Mouse (Mus musculus) stomach, embryonic 14.5 days (tissue): Measurements from ENCODE around the gene Aph1b. TPM values are rescaled to one million over a fixed set of nuclear protein-coding genes. Genes with fewer than 3 reads are reported as not detected.
A peak's percentile ranks its signal among the peaks of the same experiment; 100 is the strongest.
"Not testable (repeated sequence)": the region's sequence is repeated elsewhere in the genome, so short reads cannot be mapped to it uniquely, and the experiment has no call there.

Experiments used
- ATAC-seq: fragments of 200-750 bp; cut with Nextera tagmentation; 2 replicates; pipeline ENCODE4 v1.8.0; 2017; ENCODE audit warnings: low read depth, moderate TSS enrichment; ENCODE audit not compliant: insufficient number of reproducible peaks, insufficient read depth, low FRiP score
- H3K27ac ChIP-seq: fragments of 300-500 bp; sonication (generic); 2 replicates; pipeline ENCODE4 v1.5.1; 2014; ENCODE audit warnings: mild to moderate bottlenecking, low read length, moderate library complexity, mixed read lengths
- H3K27me3 ChIP-seq: fragments of 300-500 bp; sonication (generic); 2 replicates; pipeline ENCODE4 v1.6.1; 2014; ENCODE audit warnings: low read length, control low read depth, mixed read lengths; ENCODE audit not compliant: control insufficient read depth, insufficient read depth
- H3K36me3 ChIP-seq: fragments of 300-500 bp; sonication (generic); 2 replicates; pipeline ENCODE4 v1.6.1; 2014; ENCODE audit warnings: mild to moderate bottlenecking, control low read depth, low read length, moderate library complexity, mixed read lengths; ENCODE audit not compliant: control insufficient read depth, insufficient read depth
- H3K4me1 ChIP-seq: fragments of 300-500 bp; sonication (generic); 2 replicates; pipeline ENCODE4 v1.6.1; 2014; ENCODE audit warnings: low read length, control low read depth, mixed read lengths; ENCODE audit not compliant: control insufficient read depth, insufficient read depth
- H3K4me2 ChIP-seq: fragments of 300-500 bp; sonication (generic); replicated peaks from 2 replicates; pipeline ENCODE4 v1.6.1; 2014; ENCODE audit warnings: low read depth, low read length, control low read depth
- H3K4me3 ChIP-seq: fragments of 300-500 bp; sonication (generic); 2 replicates; pipeline ENCODE4 v1.5.1; 2014; ENCODE audit warnings: low read depth, low read length, control low read depth
- H3K9ac ChIP-seq: fragments of 300-500 bp; sonication (generic); replicated peaks from 2 replicates; pipeline ENCODE4 v1.6.1; 2014; ENCODE audit warnings: low read depth, mild to moderate bottlenecking, control low read depth, low read length, moderate library complexity, mixed read lengths
- H3K9me3 ChIP-seq: fragments of 300-500 bp; sonication (generic); 2 replicates; pipeline ENCODE4 v1.6.1; 2016; ENCODE audit warnings: low read depth, low read length, control low read depth; ENCODE audit not compliant: control insufficient read depth
- WGBS: fragments of 180-500 bp; shearing (Covaris S2); extraction: QIAGEN DNeasy Blood & Tissue Kit; methylation state at CpG from one replicate; pipeline ENCODE4 v1.1.7; 2014; 5-methylcytosine and 5-hydroxymethylcytosine counted together
- polyA plus RNA-seq: library from polyadenylated mRNA; unstranded; fragments of >200 nt; fragmentation: Nextera tagmentation; extraction: Ambion mirVana; gene quantifications from 2 replicates; pipeline ENCODE4 v1.2.1, GENCODE M21; 2014

The Aph1b gene
- polyA plus RNA-seq, 1 experiment from 2014 or later = 11.7 TPM

DNA sequence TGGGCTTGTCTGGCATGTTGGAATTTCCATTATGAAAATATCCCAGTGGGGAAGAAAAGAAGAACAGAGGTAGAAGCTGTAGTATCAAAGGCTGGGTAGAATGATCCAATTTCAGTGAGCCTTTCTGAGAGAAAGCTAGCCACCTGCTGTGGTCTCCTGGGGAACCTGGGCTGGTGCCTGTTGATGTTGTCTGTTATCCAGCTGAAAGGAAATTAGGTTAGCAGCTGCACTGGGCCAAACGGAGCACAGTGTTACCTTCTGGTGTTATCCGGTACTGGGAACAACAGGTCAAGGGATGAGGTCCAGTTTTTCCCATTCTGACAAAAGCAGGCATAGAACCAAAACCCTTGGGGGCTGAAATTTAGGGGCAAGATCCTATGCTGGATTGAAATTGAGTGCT, 18.1 kb upstream of the Aph1b start:
- 30% methylated on average over 2 of the region's 2 CpGs for WGBS
- no peaks in the 10 kb centered on the region for H3K27me3 ChIP-seq
- H3K9me3 ChIP-seq = no peaks in the 10 kb centered on the region

DNA sequence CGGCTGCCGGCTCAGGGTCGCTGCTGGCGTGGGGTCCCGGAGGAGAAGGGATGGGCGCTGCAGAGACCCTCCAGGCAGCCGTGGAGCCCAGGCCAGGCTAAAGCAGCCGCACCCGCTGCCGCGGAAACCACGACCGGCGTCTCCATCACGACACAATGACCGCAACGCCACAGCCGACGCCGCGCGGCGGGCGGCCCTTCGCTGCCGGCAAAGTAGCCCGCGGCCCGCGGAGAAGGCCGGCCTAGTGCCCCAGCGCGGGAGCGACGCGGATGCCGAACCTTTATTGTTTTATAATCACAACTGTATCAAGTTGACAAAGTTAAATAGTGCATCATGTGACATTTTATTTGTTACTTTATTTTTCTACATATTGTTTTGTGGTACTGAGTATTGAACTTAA, 10.7 kb upstream of the Aph1b start:
- H3K9ac ChIP-seq, H3K36me3 ChIP-seq, H3K27ac ChIP-seq, ATAC-seq, H3K27me3 ChIP-seq, H3K4me1 ChIP-seq, H3K9me3 ChIP-seq: not testable (repeated sequence)
- H3K4me3 ChIP-seq = peak overlapping the region; percentile 23; the same call in 1 of the 2 replicates
- H3K4me2 ChIP-seq = peak overlapping the region; percentile 38
- 4% methylated on average over 30 of the region's 37 CpGs for WGBS

More for the DNA sequence above, 18.1 kb upstream of the Aph1b start:
- no peak for ATAC-seq
- Histone ChIP-seq H3K4me1 (no peaks in the 10 kb centered on the region), H3K27ac (no peak overlapping the region), H3K4me3 (no peak overlapping the region), H3K36me3 (no peaks in the 10 kb centered on the region), H3K9ac (no peak overlapping the region), H3K4me2 (no peak overlapping the region)

DNA sequence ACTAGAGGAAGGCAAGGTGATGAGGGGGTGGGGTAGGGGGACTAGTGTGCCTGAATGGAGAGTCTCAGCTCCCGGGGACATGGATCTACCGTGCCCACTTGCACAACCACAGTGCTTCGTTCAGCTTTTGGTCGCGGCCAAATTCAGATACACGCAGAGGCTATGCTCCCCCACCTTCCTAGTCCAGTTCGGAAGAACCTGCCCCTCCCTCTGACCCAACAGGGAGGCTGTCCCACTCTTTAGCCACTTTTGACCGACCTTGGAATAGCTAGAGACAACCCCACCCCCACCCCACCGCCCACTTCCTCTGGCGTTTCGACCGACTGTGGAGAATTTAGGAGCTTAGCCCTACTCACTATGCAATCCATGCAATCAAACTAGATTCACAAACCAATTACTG, 6.7 kb upstream of the Aph1b start:
- H3K9ac ChIP-seq = no peak overlapping the region
- H3K4me3 ChIP-seq = no peak overlapping the region
- H3K4me1 ChIP-seq = 0 out of 2 replicates have a peak, but pooled peaks cover 3% of the 10 kb centered on the region
- H3K27ac ChIP-seq = no peak overlapping the region
- H3K27me3 ChIP-seq = no peaks in the 10 kb centered on the region
- H3K36me3 ChIP-seq = no peaks in the 10 kb centered on the region
- no peaks in the 10 kb centered on the region for H3K9me3 ChIP-seq
- H3K4me2 ChIP-seq = no peak overlapping the region
- no peak for ATAC-seq
- WGBS = 37% methylated on average over 12 of the region's 12 CpGs

DNA sequence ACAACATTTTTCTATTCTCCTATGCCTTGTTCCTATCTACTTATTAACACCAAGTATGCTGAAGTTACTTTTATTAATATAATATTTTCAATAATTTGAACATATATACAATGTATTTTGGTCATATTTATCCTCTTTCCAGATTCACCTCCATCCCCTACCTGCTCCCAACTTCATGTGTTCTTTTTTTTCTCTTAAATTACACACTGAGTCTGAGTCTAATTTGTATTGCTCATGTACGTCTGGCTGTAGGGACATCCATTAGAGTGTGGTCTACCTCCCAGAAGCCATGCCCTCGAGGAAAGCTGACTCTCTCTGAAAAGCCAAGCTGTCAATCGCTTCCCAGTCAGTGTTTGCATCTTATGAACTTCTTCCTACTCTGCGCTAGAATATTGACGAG, 1.4 kb upstream of the Aph1b start, which contains the start of gene Gm10647:
Gm10647 (plus strand) TSS at position 301 of the 400 bp plus-strand sequence.
- no peaks in the 10 kb centered on the region for H3K36me3 ChIP-seq
- no peaks in the 10 kb centered on the region for H3K27me3 ChIP-seq
- H3K4me2 ChIP-seq = peak within 1 kb of the TSS; percentile 74
- ATAC-seq = no peak
- H3K27ac ChIP-seq = no peak within 1 kb of the TSS
- H3K4me1 ChIP-seq = peaks cover 3% of the 10 kb centered on the region; the same call in 1 of the 2 replicates
- peak within 1 kb of the TSS; percentile 67 for H3K4me3 ChIP-seq
- H3K9me3 ChIP-seq = no peaks in the 10 kb centered on the region
- H3K9ac ChIP-seq = 0 out of 2 replicates have a peak within 1 kb of the TSS, but pooled peaks have one; percentile 14
- 70% methylated on average over 5 of the region's 5 CpGs for WGBS

DNA sequence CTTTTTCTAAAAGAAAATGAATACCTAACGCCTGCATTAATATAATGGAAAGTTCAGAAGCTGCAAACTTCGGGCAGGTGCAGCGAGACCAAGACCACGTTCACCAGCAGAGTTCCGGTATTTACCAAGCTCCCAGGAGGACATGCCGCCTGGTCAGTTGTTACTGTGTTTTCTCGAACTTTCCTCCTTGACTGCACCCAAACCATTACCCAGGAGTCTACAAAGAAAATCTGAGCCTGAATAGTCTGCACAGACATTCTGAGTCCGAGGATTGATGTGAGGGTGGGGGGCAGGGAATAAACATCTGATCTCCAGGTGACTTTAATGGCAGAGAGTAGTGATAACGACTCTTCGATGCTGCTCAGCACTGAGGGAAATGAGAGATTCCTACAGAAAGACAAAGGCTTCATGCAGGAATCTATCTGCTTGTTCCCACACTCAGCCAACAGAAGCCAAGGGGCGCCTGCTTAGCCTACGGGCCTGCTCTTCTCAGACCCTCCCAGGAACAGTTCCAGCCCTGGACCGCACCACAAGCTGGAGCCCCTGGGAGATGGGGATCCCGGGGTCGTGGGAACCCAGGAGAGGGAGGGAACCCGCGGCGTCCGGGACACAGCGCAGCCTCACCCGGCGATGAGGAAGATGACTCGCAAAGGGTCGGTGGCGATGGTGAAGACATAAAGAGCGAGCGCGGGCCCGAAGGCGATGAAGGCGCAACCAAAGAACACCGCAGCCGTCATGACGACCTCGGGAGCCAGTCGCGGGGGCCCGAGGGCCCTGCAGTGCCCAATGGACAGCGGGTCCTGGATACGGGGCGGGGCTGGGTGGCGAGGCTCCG, 444 bp downstream of the Aph1b start:
- WGBS = 1% methylated on average over 43 of the region's 43 CpGs
- peak overlapping the region; percentile 67 for H3K4me3 ChIP-seq
- H3K27ac ChIP-seq = peak overlapping the region; percentile 84
- peaks cover 3% of the 10 kb centered on the region; the same call in 1 of the 2 replicates for H3K4me1 ChIP-seq
- no peaks in the 10 kb centered on the region for H3K36me3 ChIP-seq
- peak overlapping the region; percentile 60 for H3K9ac ChIP-seq
- H3K4me2 ChIP-seq = peak overlapping the region; percentile 74
- peak; percentile 7; the same call in 1 of the 2 replicates for ATAC-seq
- no peaks in the 10 kb centered on the region for H3K9me3 ChIP-seq
- H3K27me3 ChIP-seq = no peaks in the 10 kb centered on the region

DNA sequence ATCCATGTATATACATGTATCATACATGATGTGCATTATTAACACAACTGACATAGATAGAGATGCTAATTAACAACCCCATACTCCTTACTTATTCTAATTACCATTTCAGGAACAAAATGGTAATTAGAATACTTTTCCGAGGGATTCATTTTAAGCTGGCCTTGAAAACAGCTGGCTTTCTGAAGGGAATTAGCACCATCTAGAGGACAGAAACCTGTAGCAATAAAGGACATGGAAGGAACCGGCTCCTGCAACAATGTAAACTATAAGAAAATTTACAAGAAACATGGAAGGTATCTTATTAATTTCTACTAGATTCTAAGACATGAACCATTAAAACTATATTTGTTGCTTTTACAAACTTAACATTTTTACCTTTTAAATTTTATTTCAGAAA, 7.5 kb downstream of the Aph1b start:
- no peaks in the 10 kb centered on the region for H3K4me1 ChIP-seq
- H3K36me3 ChIP-seq = no peaks in the 10 kb centered on the region
- no peak overlapping the region for H3K27ac ChIP-seq
- H3K9me3 ChIP-seq = no peaks in the 10 kb centered on the region
- no peak overlapping the region for H3K4me2 ChIP-seq
- no peak for ATAC-seq
- 5% methylated on average over 2 of the region's 2 CpGs for WGBS
- no peaks in the 10 kb centered on the region for H3K27me3 ChIP-seq
- no peak overlapping the region for H3K9ac ChIP-seq
- H3K4me3 ChIP-seq = no peak overlapping the region

DNA sequence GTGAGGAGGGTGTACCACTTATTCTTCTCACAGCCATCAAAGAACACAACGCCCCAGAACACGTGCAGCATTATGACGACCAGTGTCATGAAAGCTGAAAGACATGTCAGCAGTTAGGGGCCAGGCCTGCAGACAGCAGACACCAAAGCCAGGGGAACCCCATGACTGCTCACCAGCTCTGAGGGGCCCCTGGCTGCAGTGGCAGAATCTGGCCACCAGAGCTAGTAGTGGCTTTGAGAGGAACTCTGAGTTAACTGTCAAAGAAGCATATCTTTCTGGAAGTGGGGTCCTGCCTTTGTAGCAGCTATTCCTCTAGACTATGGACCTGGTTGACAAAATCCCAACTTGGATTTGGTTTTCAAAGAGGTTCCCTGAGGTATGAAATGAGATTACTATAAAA, 10.7 kb downstream of the Aph1b start:
- no CpG with 5 or more reads among the region's 3 CpGs for WGBS
- not testable (repeated sequence) for H3K27me3 ChIP-seq, H3K36me3 ChIP-seq, H3K9me3 ChIP-seq, H3K27ac ChIP-seq, ATAC-seq, H3K4me1 ChIP-seq, H3K9ac ChIP-seq, H3K4me3 ChIP-seq, H3K4me2 ChIP-seq

DNA sequence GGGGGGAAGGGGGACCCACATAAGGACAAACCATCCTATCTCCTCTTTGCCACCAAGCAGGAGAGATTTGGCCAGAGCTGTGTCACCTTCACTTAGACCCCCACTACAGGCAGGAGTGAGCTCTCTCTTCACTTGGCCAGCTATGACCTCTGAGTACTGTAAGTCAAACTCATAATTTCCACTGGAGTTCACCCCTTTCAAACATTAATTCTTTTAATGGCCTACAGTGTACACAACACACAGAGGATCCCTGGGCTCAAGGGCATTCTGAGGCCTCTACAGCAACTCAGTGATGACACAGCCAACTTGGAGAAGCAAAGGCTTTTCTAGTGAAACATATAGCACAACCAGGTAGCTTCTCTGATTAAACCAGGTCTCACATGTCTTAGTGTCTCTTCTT, 24.6 kb downstream of the Aph1b start:
- Histone ChIP-seq H3K9me3 (no peaks in the 10 kb centered on the region), H3K9ac (no peak overlapping the region), H3K36me3 (no peaks in the 10 kb centered on the region), H3K4me2 (no peak overlapping the region), H3K4me1 (no peaks in the 10 kb centered on the region), H3K27ac (no peak overlapping the region), H3K27me3 (no peaks in the 10 kb centered on the region), H3K4me3 (no peak overlapping the region)
- no peak for ATAC-seq
